Mouse (Mus musculus) midbrain, embryonic 16.5 days (tissue): ENCODE results near the gene Arhgef10l. TPM values are rescaled to one million over a fixed set of nuclear protein-coding genes. Genes with fewer than 3 reads are reported as not detected.

Experiments used
- ATAC-seq: fragments of 200-750 bp; cut with Nextera tagmentation; 2 replicates; pipeline ENCODE4 v1.8.0; 2017; ENCODE audit warnings: moderate TSS enrichment
- H3K27ac ChIP-seq: fragments of 300-500 bp; sonication (generic); 2 replicates; pipeline ENCODE4 v1.5.1; 2014; ENCODE audit warnings: mild to moderate bottlenecking, low read length, mixed read lengths
- H3K27me3 ChIP-seq: fragments of 300-500 bp; sonication (generic); 2 replicates; pipeline ENCODE4 v1.6.1; 2014; ENCODE audit warnings: low read depth, low read length, mixed read lengths; ENCODE audit not compliant: control insufficient read depth, insufficient read depth
- H3K36me3 ChIP-seq: fragments of 300-500 bp; sonication (generic); 2 replicates; pipeline ENCODE4 v1.6.1; 2014; ENCODE audit warnings: mild to moderate bottlenecking, low read length, moderate library complexity, mixed read lengths; ENCODE audit not compliant: control insufficient read depth, insufficient read depth
- H3K4me1 ChIP-seq: fragments of 300-500 bp; sonication (generic); 2 replicates; pipeline ENCODE4 v1.6.1; 2014; ENCODE audit warnings: mild to moderate bottlenecking, low read length, mixed read lengths; ENCODE audit not compliant: control insufficient read depth, insufficient read depth
- H3K4me2 ChIP-seq: fragments of 300-500 bp; sonication (generic); 2 replicates; pipeline ENCODE4 v1.6.1; 2014; ENCODE audit warnings: mild to moderate bottlenecking, low read length, mixed read lengths
- H3K4me3 ChIP-seq: fragments of 300-500 bp; sonication (generic); 2 replicates; pipeline ENCODE4 v1.5.1; 2014; ENCODE audit warnings: low read depth, mild to moderate bottlenecking, low read length, moderate library complexity, mixed read lengths
- H3K9ac ChIP-seq: fragments of 300-500 bp; sonication (generic); 2 replicates; pipeline ENCODE4 v1.6.1; 2014; ENCODE audit warnings: low read depth, low read length, mixed read lengths
- H3K9me3 ChIP-seq: fragments of 300-500 bp; sonication (generic); replicated peaks from 2 replicates; pipeline ENCODE4 v1.6.1; 2014; ENCODE audit warnings: mild to moderate bottlenecking, low read length, mixed read lengths; ENCODE audit not compliant: control insufficient read depth, poor library complexity, severe bottlenecking
- WGBS: fragments of 180-500 bp; shearing (Covaris S2); extraction: QIAGEN DNeasy Blood & Tissue Kit; methylation state at CpG from one replicate; pipeline ENCODE4 v1.1.7; 2014; 5-methylcytosine and 5-hydroxymethylcytosine counted together
- microRNA-seq: library from miRNA; unstranded; fragments of <30 nt; microRNA quantifications from one replicate; pipeline ENCODE4, GENCODE M21; 2017
- polyA plus RNA-seq: library from polyadenylated mRNA; unstranded; fragments of >200 nt; fragmentation: Nextera tagmentation; extraction: Ambion mirVana; gene quantifications from 2 replicates; pipeline ENCODE4 v1.2.1, GENCODE M21; 2015

The Arhgef10l gene
- polyA plus RNA-seq, 1 experiment from 2014 or later = 24.5 TPM

- WGBS = 70% methylated on average over 12 of the region's 12 CpGs
- no peaks in the 10 kb centered on the region for H3K27me3 ChIP-seq
- H3K9me3 ChIP-seq = no peaks in the 10 kb centered on the region
- H3K4me2 ChIP-seq = no peak overlapping the region
- ATAC-seq = no peak
- H3K9ac ChIP-seq = no peak overlapping the region
- H3K27ac ChIP-seq = no peak overlapping the region
- H3K36me3 ChIP-seq = no peaks in the 10 kb centered on the region
- H3K4me1 ChIP-seq = no peaks in the 10 kb centered on the region
- H3K4me3 ChIP-seq = no peak overlapping the region
Observed at GRCm38 (mm10) chr4:140485442-140485841, 180.4 kb downstream of the Arhgef10l start.

- H3K27me3 ChIP-seq = no peaks in the 10 kb centered on the region
- H3K27ac ChIP-seq = no peak overlapping the region
- no peaks in the 10 kb centered on the region for H3K36me3 ChIP-seq
- H3K4me2 ChIP-seq = no peak overlapping the region
- 79% methylated on average over 11 of the region's 11 CpGs for WGBS
- no peak overlapping the region for H3K4me3 ChIP-seq
- no peaks in the 10 kb centered on the region for H3K9me3 ChIP-seq
- ATAC-seq = no peak
- H3K9ac ChIP-seq = no peak overlapping the region
- H3K4me1 ChIP-seq = peaks cover 3% of the 10 kb centered on the region; the same call in 1 of the 2 replicates
Observed at GRCm38 (mm10) chr4:140483134-140483533, 182.7 kb downstream of the Arhgef10l start.

DNA sequence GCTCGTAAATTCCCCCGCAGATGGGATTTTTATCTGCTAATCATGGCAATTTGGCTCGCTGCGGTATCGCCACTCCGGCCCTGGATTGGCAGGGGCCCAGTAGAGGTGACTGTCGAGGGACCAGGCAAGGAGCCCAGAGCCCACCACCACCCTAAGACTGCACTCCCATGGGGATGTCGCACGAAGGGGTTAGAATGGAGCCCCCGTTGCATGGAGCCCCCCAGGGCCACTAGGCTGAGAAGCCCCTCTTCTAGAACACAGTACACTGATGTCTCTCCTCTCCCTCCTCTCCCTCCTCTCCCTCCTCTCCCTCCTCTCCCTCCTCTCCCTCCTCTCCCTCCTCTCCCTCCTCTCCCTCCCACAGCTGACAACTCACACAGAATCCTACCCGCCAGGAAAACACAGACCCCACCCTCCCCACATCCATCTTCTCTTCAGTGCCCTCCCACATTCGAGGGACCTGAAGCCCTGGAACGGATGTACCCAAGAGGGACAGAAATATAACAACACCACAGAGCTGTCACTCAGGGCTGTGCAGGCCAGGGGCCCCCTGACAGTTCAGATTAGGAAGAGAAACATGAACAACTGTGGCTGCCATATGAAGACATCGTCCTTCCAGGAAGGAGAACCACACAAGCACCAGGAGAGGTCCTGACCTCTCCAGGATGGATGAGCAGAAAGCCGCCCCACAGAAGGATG, 185.3 kb downstream of the Arhgef10l start:
- Histone ChIP-seq H3K36me3 (no peaks in the 10 kb centered on the region), H3K4me2 (no peak overlapping the region), H3K9ac (no peak overlapping the region), H3K27me3 (no peaks in the 10 kb centered on the region), H3K4me3 (no peak overlapping the region), H3K27ac (no peak overlapping the region), H3K4me1 (peaks cover 3% of the 10 kb centered on the region; the same call in 1 of the 2 replicates), H3K9me3 (no peaks in the 10 kb centered on the region)
- ATAC-seq = no peak
- WGBS = 54% methylated on average over 15 of the region's 15 CpGs

GRCm38 (mm10) chr4:140475194-140475593, 190.6 kb downstream of the Arhgef10l start:
- H3K4me3 ChIP-seq = no peak overlapping the region
- H3K4me1 ChIP-seq = peaks cover 3% of the 10 kb centered on the region; the same call in 1 of the 2 replicates
- H3K9ac ChIP-seq = no peak overlapping the region
- H3K9me3 ChIP-seq = no peaks in the 10 kb centered on the region
- no peak overlapping the region for H3K27ac ChIP-seq
- 82% methylated on average over 8 of the region's 8 CpGs for whole genome bisulfite sequencing
- H3K36me3 ChIP-seq = no peaks in the 10 kb centered on the region
- no peak for ATAC-seq
- no peak overlapping the region for H3K4me2 ChIP-seq
- H3K27me3 ChIP-seq = no peaks in the 10 kb centered on the region

DNA sequence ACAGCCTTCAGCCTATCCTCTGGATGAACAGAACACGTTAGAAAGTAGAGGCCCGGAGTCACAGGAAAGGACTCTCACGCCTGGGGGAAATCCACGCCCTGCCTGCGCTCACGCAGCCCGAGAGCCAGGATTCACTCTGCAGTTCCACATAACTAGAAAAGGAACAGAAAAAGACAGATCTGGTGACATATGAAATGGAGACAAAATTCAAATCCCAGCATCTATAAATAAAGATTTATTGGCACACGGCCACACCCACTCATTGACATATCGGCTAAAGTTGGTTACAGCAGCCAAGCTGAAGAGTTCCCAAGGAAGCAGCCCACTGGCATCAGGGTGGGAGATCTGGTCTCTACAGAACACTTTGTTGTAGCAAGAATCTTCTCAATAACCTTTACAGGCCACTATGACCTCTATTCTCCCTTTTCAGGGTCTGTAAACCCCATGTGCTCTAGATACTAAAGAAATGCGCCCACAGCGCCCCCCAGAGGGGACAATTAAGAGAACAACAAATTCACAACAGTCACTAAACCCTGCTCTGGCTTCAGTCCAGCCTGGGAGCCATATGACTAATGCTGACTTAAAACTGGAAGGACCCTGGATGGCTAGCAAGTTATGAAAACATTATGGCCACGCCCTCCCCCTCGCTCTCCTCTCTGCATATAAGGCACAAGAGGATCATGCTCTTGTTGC, 195.9 kb downstream of the Arhgef10l start:
- ATAC-seq = no peak
- Histone ChIP-seq H3K27ac (no peak overlapping the region), H3K9me3 (no peaks in the 10 kb centered on the region)

DNA sequence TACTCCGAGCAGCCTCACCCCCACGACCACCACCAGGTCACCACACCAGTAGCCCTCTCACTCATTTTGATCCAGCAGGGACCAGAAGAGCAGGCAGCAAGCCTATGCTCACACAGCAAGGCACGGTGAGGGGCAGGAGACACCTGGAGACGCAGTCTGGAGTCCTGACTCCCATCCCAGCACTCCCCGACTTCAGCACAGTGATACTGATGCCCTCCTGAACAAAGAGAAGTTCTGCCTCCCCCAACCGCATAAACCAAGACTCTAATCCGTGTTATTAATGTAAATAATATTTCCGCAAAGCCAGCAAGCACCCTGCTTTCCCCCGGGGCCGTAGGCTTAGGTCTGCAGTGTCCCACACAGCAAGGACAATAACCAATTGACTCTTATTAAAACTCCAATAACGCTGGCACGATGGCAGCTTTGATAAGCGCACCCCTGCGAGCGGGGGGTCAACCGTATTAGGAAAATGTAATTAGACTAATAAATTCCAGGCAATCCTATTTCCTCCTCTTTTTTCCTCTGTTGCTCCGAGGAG, 198.5 kb downstream of the Arhgef10l start:
- no peak for ATAC-seq
- no peaks in the 10 kb centered on the region for H3K36me3 ChIP-seq

More for the DNA sequence above, 195.9 kb downstream of the Arhgef10l start:
- Histone ChIP-seq H3K9ac (no peak overlapping the region), H3K27me3 (no peaks in the 10 kb centered on the region), H3K4me2 (no peak overlapping the region), H3K4me1 (peaks cover 6% of the 10 kb centered on the region; the same call in 1 of the 2 replicates), H3K4me3 (no peak overlapping the region), H3K36me3 (no peaks in the 10 kb centered on the region)
- 67% methylated on average over 13 of the region's 13 CpGs for WGBS

More for the DNA sequence above, 198.5 kb downstream of the Arhgef10l start:
- WGBS = 48% methylated on average over 17 of the region's 17 CpGs
- no peak overlapping the region for H3K4me2 ChIP-seq
- no peak overlapping the region for H3K27ac ChIP-seq
- H3K27me3 ChIP-seq = no peaks in the 10 kb centered on the region
- H3K4me3 ChIP-seq = no peak overlapping the region
- H3K9ac ChIP-seq = no peak overlapping the region
- peaks cover 14% of the 10 kb centered on the region for H3K4me1 ChIP-seq
- no peaks in the 10 kb centered on the region for H3K9me3 ChIP-seq

Small RNA genes within 50 kb of the gene (microRNA-seq; reads per million reads assigned to microRNA genes)
- gene Gm23045 = not detected

Other genes with a start within 250 kb of the Arhgef10l start
- gene Rcc2, start 34.5 kb upstream of the Arhgef10l start, polyA plus RNA-seq = 9.7 and 11.5 TPM in 2 replicates
- not detected in 2 replicates for gene Padi6, start 76.6 kb upstream of the Arhgef10l start, polyA plus RNA-seq
- gene Padi4, start 108.2 kb upstream of the Arhgef10l start, polyA plus RNA-seq = 0.20 and 0.25 TPM in 2 replicates
- not detected in 2 replicates for gene Padi3, start 144.6 kb upstream of the Arhgef10l start, polyA plus RNA-seq
- 0.07 and 0.09 TPM in 2 replicates for gene Padi1, start 179.8 kb upstream of the Arhgef10l start, polyA plus RNA-seq
- gene Padi2, start 240.3 kb upstream of the Arhgef10l start, polyA plus RNA-seq = 2.4 and 2.8 TPM in 2 replicates